Mouse (Mus musculus) gastrocnemius, postnatal 4 days (tissue): ENCODE data around the gene Crocc2. TPM values are rescaled to one million over a fixed set of nuclear protein-coding genes. Genes with fewer than 3 reads are reported as not detected.
"Not testable (repeated sequence)": the region's sequence is repeated elsewhere in the genome, so short reads cannot be mapped to it uniquely, and the experiment has no call there.

Experiments used
- DNase-seq, 2 experiments: peaks; one replicate each; pipeline ENCODE4 v3.0.0; 2021 to 2022; ENCODE audit warnings: low spot score in 2 of 2, mixed read lengths in 2 of 2
- total RNA-seq, 2 experiments: library from RNA; stranded (reverse); gene quantifications; 2 replicates each; pipeline ENCODE4 v1.2.3; 2021

Gene Crocc2
- total RNA-seq, 2 experiments from 2014 or later = not detected

- DNase-seq = no peak
These were observed 7.2 kb upstream of the Crocc2 start for GRCm38 (mm10) chr1:93161350-93161749.

- DNase-seq = no peak
These were observed 6.6 kb upstream of the Crocc2 start for GRCm38 (mm10) chr1:93161921-93162320.

- DNase-seq = no peak
These were observed 5.9 kb upstream of the Crocc2 start for GRCm38 (mm10) chr1:93162588-93162987.

- no peak for DNase-seq
These were observed 3.1 kb upstream of the Crocc2 start for GRCm38 (mm10) chr1:93165447-93165846.

- DNase-seq = no peak
These were observed 2.0 kb upstream of the Crocc2 start for GRCm38 (mm10) chr1:93166346-93167079.

GRCm38 (mm10) chr1:93173665-93174064 lies 5.1 kb downstream of the Crocc2 start:
- DNase-seq = no peak

- peak; percentile 76 to 84 for DNase-seq
These were observed 5.9 kb downstream of the Crocc2 start for GRCm38 (mm10) chr1:93174399-93174798.

GRCm38 (mm10) chr1:93175849-93176248 lies 7.3 kb downstream of the Crocc2 start:
- no peak for DNase-seq

GRCm38 (mm10) chr1:93176525-93177332 lies 8.2 kb downstream of the Crocc2 start:
- peak; percentile 71 to 79 for DNase-seq

GRCm38 (mm10) chr1:93182281-93182680 lies 13.8 kb downstream of the Crocc2 start:
- DNase-seq = no peak

GRCm38 (mm10) chr1:93184071-93184828 lies 15.7 kb downstream of the Crocc2 start:
- DNase-seq = no peak

GRCm38 (mm10) chr1:93190726-93191305 lies 22.3 kb downstream of the Crocc2 start:
- no peak for DNase-seq

- no peak for DNase-seq
These were observed 26.4 kb downstream of the Crocc2 start for GRCm38 (mm10) chr1:93194961-93195360.

GRCm38 (mm10) chr1:93197454-93197853 lies 28.9 kb downstream of the Crocc2 start:
- DNase-seq = not testable (repeated sequence)

- DNase-seq = no peak
These were observed 29.4 kb downstream of the Crocc2 start for GRCm38 (mm10) chr1:93197916-93198315.

GRCm38 (mm10) chr1:93206277-93206970 lies 37.9 kb downstream of the Crocc2 start:
- no peak for DNase-seq

GRCm38 (mm10) chr1:93207536-93208064 lies 39.1 kb downstream of the Crocc2 start:
- no peak for DNase-seq

GRCm38 (mm10) chr1:93210213-93210641 lies 41.7 kb downstream of the Crocc2 start:
- peak in 1 of 2 experiments; percentile 33 for DNase-seq

- DNase-seq = no peak
These were observed 42.5 kb downstream of the Crocc2 start for GRCm38 (mm10) chr1:93211019-93211418.

GRCm38 (mm10) chr1:93211549-93212220 lies 43.2 kb downstream of the Crocc2 start:
- DNase-seq = no peak
